Mouse (Mus musculus): Measurements from ENCODE around the gene Cemip. TPM values are rescaled to one million over a fixed set of nuclear protein-coding genes. Genes with fewer than 3 reads are reported as not detected.

The Cemip gene
- total and polyA plus RNA-seq, 3 experiments: 0.47 to 1.6 (median 1.0) TPM

- DNase-seq: no peak
Measured at GRCm38 (mm10) chr7:84096501-84096900, 10.2 kb upstream of the Cemip start.

- no peak for DNase-seq
Measured at GRCm38 (mm10) chr7:84090793-84091192, 4.5 kb upstream of the Cemip start.

GRCm38 (mm10) chr7:84089777-84090176 is 3.5 kb upstream of the Cemip start:
- DNase-seq: peak; percentile 13

GRCm38 (mm10) chr7:84088971-84089370 is 2.7 kb upstream of the Cemip start:
- DNase-seq: peak; percentile 71

GRCm38 (mm10) chr7:84088191-84088590 is 1.9 kb upstream of the Cemip start:
- DNase-seq: no peak

GRCm38 (mm10) chr7:84085049-84085945 is 1.0 kb downstream of the Cemip start:
- DNase-seq: peak; percentile 71

GRCm38 (mm10) chr7:84077257-84078013 is 8.9 kb downstream of the Cemip start:
- DNase-seq: no peak

GRCm38 (mm10) chr7:84074266-84074665 is 12.0 kb downstream of the Cemip start:
- DNase-seq: no peak

- no peak for DNase-seq
Measured at GRCm38 (mm10) chr7:84073856-84074255, 12.4 kb downstream of the Cemip start.

GRCm38 (mm10) chr7:84068931-84069330 is 17.4 kb downstream of the Cemip start:
- no peak for DNase-seq

GRCm38 (mm10) chr7:84059799-84060198 is 26.5 kb downstream of the Cemip start:
- no peak for DNase-seq

GRCm38 (mm10) chr7:84055961-84056629 is 30.2 kb downstream of the Cemip start:
- peak; percentile 20 for DNase-seq

GRCm38 (mm10) chr7:84053856-84054255 is 32.4 kb downstream of the Cemip start:
- DNase-seq: no peak

GRCm38 (mm10) chr7:84051423-84051822 is 34.9 kb downstream of the Cemip start:
- no peak for DNase-seq

- DNase-seq: no peak
Measured at GRCm38 (mm10) chr7:84045546-84045945, 40.8 kb downstream of the Cemip start.

- no peak for DNase-seq
Measured at GRCm38 (mm10) chr7:84044581-84045290, 41.6 kb downstream of the Cemip start.

- no peak for DNase-seq
Measured at GRCm38 (mm10) chr7:84042726-84043125, 43.6 kb downstream of the Cemip start.

- DNase-seq: no peak
Measured at GRCm38 (mm10) chr7:84039856-84040522, 46.3 kb downstream of the Cemip start.

GRCm38 (mm10) chr7:84038642-84039041 is 47.7 kb downstream of the Cemip start:
- DNase-seq: no peak

GRCm38 (mm10) chr7:84032831-84033230 is 53.5 kb downstream of the Cemip start:
- no peak for DNase-seq

- DNase-seq: peak; percentile 22
Measured at GRCm38 (mm10) chr7:84029120-84029771, 57.1 kb downstream of the Cemip start.

Measured in adrenal gland, adult 2 months (tissue).